Mouse (Mus musculus) heart, adult 11 months (tissue): ENCODE results near the gene Ppm1h.
"Not testable (repeated sequence)": the region's sequence is repeated elsewhere in the genome, so short reads cannot be mapped to it uniquely, and the experiment has no call there.

Experiments
- DNase-seq: peaks from one replicate; pipeline ENCODE4 v3.0.0; 2022

The Ppm1h gene

GRCm38 (mm10) chr10:122935406-122935805, 256.8 kb downstream of the Ppm1h start:
- not testable (repeated sequence) for DNase-seq

DNA sequence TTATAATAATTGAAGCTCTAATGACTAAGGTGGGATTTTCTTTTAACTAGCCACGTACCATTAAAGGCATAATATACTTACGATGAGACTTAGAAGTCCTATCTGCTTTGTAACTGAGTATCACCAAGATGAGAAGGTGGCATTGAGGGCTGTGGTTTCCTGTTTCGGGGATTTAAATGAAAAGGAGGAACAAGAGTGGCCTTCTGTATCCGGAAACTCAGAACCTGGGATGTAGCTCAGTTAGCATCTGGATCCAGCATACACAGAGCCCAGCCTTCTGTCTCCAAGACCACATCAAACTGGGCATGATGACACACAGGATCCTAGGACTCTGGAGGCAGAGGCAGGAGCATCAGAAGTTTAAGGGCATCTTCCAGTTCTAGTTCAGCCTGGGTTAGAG, 258.8 kb downstream of the Ppm1h start:
- not testable (repeated sequence) for DNase-seq

GRCm38 (mm10) chr10:122939546-122939945, 261.0 kb downstream of the Ppm1h start:
- peak; percentile 58 for DNase-seq

DNA sequence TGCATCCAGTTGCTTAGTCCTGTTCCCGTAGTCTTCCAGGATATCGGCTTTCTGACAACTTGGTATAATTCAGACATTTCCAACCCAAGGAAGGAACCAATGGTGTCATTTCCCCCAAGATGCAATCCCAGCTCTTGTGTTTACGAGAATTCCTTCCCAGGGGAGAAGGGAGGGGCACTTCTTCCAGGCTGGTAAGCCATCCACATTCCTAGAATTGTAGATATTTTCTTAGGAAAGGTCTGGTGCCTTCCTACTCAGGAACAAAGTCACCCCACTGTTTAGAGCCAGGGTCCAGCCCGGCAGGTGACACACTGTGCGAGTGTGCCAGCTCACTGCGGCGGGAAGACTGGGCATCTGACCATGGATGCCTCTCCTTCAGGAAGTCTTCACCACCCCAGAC, 264.2 kb downstream of the Ppm1h start:
- DNase-seq, result peak; percentile 84

- DNase-seq, result peak; percentile 45
These were observed 265.3 kb downstream of the Ppm1h start for GRCm38 (mm10) chr10:122943824-122944223.

DNA sequence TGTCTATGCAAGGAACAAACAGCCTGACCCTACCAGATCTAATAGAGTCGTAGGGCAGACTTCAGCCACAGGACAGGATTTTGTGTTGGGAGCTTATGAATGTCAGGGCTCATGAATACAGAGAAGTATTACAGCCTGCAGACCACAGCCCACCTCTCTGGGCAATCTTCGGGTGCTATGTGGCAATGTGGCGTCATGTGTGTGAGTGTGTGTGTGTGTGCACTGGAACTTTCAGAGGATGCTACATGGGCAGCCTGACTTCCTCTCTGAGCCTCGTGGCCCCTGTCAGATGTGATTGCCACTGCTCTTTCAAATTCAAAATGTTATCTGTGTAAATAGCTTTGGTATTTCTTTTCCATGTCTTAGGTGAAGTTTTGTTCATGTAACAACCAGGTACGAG, 266.3 kb downstream of the Ppm1h start:
- peak; percentile 49 for DNase-seq

GRCm38 (mm10) chr10:122950966-122951365, 272.4 kb downstream of the Ppm1h start:
- peak; percentile 61 for DNase-seq

DNA sequence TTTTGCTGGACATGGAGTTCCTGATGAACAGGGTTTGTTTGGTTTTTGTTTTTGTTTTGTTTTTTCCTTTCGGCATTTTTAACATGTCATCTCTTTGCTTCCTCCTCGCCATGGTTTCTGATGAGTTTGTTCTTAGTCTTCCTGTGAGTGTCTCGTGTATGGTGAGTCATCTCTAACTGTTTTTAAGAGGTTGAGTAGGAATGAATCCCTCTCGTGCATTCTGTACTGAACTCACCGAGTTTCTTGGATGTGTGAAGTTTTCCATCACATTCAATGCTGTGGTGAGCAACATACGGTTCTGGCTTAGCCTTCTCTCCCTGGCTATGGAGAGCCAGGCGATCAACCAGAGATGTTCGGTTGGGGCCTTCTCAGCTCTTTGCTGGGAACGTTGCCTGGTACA, 275.0 kb downstream of the Ppm1h start:
- DNase-seq, result no peak

- DNase-seq, result no peak
These were observed 279.4 kb downstream of the Ppm1h start for GRCm38 (mm10) chr10:122957918-122958317.

GRCm38 (mm10) chr10:122958699-122959098, 280.1 kb downstream of the Ppm1h start:
- DNase-seq, result no peak

- peak; percentile 98 for DNase-seq
These were observed 281.7 kb downstream of the Ppm1h start for GRCm38 (mm10) chr10:122960216-122960615.

DNA sequence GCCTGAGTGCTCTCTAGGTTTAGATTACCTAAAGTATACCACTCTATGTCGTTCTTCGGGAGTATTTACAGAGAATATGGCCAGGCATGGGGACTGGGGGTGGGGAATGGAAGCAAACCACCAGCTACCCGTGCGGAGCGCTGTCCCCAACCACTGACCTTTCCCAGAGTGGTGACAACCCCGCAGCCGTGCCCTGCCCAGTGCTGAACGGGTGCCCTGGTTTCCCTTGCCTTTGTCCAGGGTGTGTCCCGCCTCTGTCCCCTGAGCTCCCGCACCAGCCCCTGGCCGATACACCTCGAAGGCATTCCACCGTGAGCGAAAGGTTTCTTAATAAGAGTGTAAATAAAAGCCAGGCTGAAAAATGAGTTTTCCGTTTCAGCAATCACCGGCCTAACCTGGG, 282.2 kb downstream of the Ppm1h start:
- no peak for DNase-seq

DNA sequence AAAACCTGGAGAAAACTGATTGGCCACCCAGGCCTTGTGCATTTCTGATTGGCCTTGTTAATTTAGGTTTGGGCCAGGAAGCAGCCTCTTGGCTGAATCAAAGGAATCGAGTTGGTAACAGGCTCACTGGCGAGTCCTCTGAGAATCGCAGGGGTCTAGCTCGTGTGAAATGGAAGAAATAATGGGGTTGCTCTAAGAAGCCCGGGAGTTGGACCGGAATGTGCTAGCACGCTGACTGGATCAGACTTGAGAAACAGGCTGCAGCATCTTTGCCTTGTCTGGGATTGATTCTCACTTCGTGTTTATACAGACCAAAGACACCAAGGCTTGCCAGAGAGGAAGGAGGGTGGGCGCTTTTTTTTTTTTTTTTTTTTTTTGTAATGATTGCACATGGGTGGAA, 282.9 kb downstream of the Ppm1h start:
- no peak for DNase-seq

DNA sequence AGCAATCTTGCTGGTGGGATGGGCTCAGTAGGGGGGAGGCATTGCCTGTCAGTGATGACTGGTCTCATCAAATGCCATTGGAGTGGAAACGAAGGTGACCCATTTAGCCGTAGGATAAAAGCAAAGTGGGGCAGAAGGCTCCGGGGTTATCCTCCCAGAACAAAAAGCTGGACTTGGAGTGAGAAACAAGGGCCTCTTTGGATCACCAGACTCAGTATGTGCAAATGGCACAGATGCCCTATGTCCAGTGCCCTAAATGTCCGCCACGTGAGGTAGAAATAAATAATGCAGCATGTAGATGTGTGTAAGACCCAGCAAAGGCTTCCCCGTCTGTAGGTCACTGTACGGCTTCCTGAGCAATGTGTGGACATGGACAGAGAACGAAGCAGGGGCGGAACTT, 284.1 kb downstream of the Ppm1h start:
- no peak for DNase-seq

DNA sequence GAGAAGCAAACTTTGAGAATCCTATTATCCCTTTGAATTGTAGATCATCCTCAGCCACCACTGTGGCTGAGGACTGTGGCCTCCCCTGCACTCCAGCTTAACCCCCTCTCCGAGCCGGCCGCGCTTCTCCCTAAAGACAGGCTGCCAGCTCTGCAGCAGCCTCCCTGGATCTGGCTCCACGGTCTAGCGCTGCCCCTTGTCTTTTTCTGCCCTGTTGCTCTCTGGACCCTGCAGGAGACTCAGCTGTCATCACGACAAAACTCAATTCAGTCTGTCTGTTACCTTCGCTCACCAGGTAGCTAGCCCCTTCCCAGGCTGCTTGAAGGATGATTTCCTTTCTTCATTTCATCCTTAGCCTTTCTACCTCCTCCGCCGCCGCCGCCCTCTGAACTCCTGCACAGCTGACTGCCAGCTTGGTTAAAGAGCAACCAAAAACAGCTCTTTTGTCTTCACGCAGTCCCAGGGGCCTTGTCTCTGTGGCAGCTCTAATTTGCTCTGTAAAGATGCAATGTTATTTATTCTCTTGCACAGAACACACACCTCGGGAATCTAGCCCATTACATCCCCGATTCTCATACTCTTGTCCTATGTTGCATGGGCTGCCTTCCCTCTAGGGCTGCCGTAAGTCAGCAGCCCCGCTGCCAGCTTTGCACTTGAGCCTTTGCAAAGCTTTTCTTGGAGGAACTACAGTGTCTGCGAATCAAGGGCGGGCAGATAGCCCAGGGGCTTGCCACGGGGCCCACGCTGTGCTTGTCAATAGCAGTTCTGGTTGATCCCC, 285.1 kb downstream of the Ppm1h start:
- peak; percentile 87 for DNase-seq

DNA sequence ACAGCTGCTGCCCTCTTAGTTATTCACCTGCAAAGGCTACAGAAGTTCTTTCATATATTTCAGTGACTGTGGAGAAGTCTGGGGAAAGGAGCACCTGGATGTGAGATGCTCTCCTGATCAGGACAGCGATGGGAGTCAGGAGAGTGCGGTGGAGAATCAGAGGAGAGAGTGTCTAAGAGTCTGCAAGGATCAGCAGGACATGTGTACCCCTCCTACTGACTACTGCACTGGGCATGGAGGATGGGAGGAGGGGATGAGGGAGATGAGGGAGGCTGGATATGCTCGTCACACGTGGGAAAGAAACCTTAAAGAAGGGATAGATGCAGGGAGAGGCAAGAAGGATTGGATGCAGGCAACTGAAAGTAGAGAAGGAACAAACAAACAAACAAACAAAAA, 285.7 kb downstream of the Ppm1h start:
- DNase-seq, result no peak

GRCm38 (mm10) chr10:122965650-122966049, 287.1 kb downstream of the Ppm1h start:
- not testable (repeated sequence) for DNase-seq

GRCm38 (mm10) chr10:122966421-122966820, 287.9 kb downstream of the Ppm1h start:
- DNase-seq, result no peak

- no peak for DNase-seq
These were observed 291.6 kb downstream of the Ppm1h start for GRCm38 (mm10) chr10:122970188-122970587.

DNA sequence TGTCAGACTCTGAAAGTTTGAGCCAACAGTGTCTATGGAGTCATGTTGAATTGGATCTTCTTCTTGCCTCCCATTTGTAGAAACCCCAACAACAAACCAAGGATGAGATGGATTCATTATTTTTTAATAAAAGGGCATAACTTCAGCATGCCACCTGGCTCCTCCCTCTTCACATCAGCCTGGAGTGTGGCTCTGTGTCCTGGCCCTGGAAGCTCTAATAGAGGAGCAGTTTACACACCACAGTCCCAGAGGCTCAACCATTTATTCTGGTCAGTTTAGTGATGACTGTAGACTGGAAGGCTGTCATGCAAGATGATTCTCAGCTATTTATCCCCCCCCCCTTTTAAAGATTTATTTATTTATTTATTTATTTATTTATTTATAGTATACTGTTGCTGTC, 294.7 kb downstream of the Ppm1h start:
- peak; percentile 82 for DNase-seq

GRCm38 (mm10) chr10:122976038-122976437, 297.5 kb downstream of the Ppm1h start:
- peak; percentile 61 for DNase-seq

DNA sequence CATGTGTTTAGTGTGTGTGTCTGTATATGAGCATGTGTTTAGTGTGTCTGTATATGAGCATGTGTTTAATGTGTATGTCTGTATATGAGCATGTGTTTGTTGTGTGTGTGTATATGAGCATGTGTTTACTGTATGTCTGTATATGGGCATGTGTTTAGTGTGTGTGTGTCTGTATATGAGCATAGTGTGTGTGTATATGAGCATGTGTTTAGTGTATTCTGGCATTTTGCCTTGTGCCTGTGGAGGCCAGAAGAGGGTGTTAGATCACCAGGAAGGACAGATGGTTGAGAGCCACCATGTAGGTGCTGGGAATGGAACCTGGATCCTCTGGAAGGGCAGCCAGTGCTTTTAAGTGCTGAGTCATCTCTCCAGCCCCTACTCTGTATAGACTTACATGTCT, 300.8 kb downstream of the Ppm1h start:
- DNase-seq, result no peak

- DNase-seq, result peak; percentile 86
These were observed 301.6 kb downstream of the Ppm1h start for GRCm38 (mm10) chr10:122980123-122980522.

GRCm38 (mm10) chr10:122982909-122983578, 304.5 kb downstream of the Ppm1h start:
- peak; percentile 89 for DNase-seq
